Mouse (Mus musculus) midbrain, postnatal 0 days (tissue): ENCODE data around the gene Tfap2d. TPM values are rescaled to one million over a fixed set of nuclear protein-coding genes. Genes with fewer than 3 reads are reported as not detected.
A peak's percentile ranks its signal among the peaks of the same experiment; 100 is the strongest.

ENCODE experiments used
- ATAC-seq: fragments of 200-750 bp; cut with Nextera tagmentation; 2 replicates; pipeline ENCODE4 v1.8.0; 2017; ENCODE audit warnings: moderate number of reproducible peaks, mild to moderate bottlenecking, moderate TSS enrichment, moderate library complexity; ENCODE audit not compliant: low FRiP score
- DNase-seq: peaks from one replicate; pipeline ENCODE4 v3.0.0-alpha.2; 2015; ENCODE audit warnings: low spot score
- H3K27ac ChIP-seq: fragments of 300-500 bp; sonication (generic); 2 replicates; pipeline ENCODE4 v1.5.1; 2014; ENCODE audit warnings: low read depth, mild to moderate bottlenecking, low read length, mixed read lengths
- H3K27me3 ChIP-seq: fragments of 300-500 bp; sonication (generic); 2 replicates; pipeline ENCODE4 v1.6.1; 2014; ENCODE audit warnings: low read length, control low read depth, mixed read lengths; ENCODE audit not compliant: insufficient read depth
- H3K36me3 ChIP-seq: fragments of 300-500 bp; sonication (generic); 2 replicates; pipeline ENCODE4 v1.6.1; 2014; ENCODE audit warnings: low read length, control low read depth, mixed read lengths; ENCODE audit not compliant: insufficient read depth
- H3K4me1 ChIP-seq: fragments of 300-500 bp; sonication (generic); 2 replicates; pipeline ENCODE4 v1.6.1; 2014; ENCODE audit warnings: mild to moderate bottlenecking, control low read depth, antibody characterized with exemption, low read length, mixed read lengths; ENCODE audit not compliant: insufficient read depth
- H3K4me2 ChIP-seq: fragments of 300-500 bp; sonication (generic); 2 replicates; pipeline ENCODE4 v1.6.1; 2014; ENCODE audit warnings: low read depth, mild to moderate bottlenecking, low read length, mixed read lengths; ENCODE audit not compliant: poor library complexity, severe bottlenecking
- H3K4me3 ChIP-seq: fragments of 300-500 bp; sonication (generic); 2 replicates; pipeline ENCODE4 v1.5.1; 2014; ENCODE audit warnings: low read depth, mild to moderate bottlenecking, low read length, moderate library complexity
- H3K9ac ChIP-seq: fragments of 300-500 bp; sonication (generic); replicated peaks from 2 replicates; pipeline ENCODE4 v1.6.1; 2014; ENCODE audit warnings: mild to moderate bottlenecking, low read length, moderate library complexity, mixed read lengths; ENCODE audit not compliant: poor library complexity, severe bottlenecking
- H3K9me3 ChIP-seq: fragments of 300-500 bp; sonication (generic); 2 replicates; pipeline ENCODE4 v1.6.1; 2016; ENCODE audit warnings: low read length, control low read depth
- CTCF ChIP-seq: IDR thresholded peaks from 2 replicates; pipeline ENCODE4 v1.5.1; 2016; ENCODE audit warnings: antibody characterized with exemption, mild to moderate bottlenecking
- WGBS: fragments of 180-500 bp; shearing (Covaris S2); extraction: QIAGEN DNeasy Blood & Tissue Kit; methylation state at CpG from one replicate; pipeline ENCODE4 v1.1.7; 2014; 5-methylcytosine and 5-hydroxymethylcytosine counted together
- polyA plus RNA-seq: library from polyadenylated mRNA; unstranded; fragments of >200 nt; fragmentation: Nextera tagmentation; extraction: Ambion mirVana; gene quantifications from 2 replicates; pipeline ENCODE4 v1.2.1, GENCODE M21; 2015
- total RNA-seq: library from RNA; depleted of rRNA; stranded (reverse); fragments of >200 nt; gene quantifications from 2 replicates; pipeline ENCODE4 v1.2.3, GENCODE M21; 2014; rRNA removed

Tfap2d gene
- total and polyA plus RNA-seq, 2 experiments from 2014 or later: 54.9 to 74.2 TPM

GRCm38 (mm10) chr1:19211033-19211405, 108.2 kb downstream of the Tfap2d start:
- Histone ChIP-seq H3K9me3 (no peaks in the 10 kb centered on the region), H3K4me1 (no peaks in the 10 kb centered on the region), H3K36me3 (no peaks in the 10 kb centered on the region), H3K4me3 (peak overlapping the region; percentile 37), H3K9ac (peak overlapping the region; percentile 64; the same call in 1 of the 2 replicates), H3K4me2 (0 out of 2 replicates have a peak overlapping the region, but pooled peaks have one; percentile 15), H3K27ac (peak overlapping the region; percentile 69), H3K27me3 (peaks cover 64% of the 10 kb centered on the region)
- no peak for TF ChIP-seq CTCF
- WGBS: 2% methylated on average over 8 of the region's 8 CpGs
- DNase-seq: no peak
- no peak for ATAC-seq

DNA sequence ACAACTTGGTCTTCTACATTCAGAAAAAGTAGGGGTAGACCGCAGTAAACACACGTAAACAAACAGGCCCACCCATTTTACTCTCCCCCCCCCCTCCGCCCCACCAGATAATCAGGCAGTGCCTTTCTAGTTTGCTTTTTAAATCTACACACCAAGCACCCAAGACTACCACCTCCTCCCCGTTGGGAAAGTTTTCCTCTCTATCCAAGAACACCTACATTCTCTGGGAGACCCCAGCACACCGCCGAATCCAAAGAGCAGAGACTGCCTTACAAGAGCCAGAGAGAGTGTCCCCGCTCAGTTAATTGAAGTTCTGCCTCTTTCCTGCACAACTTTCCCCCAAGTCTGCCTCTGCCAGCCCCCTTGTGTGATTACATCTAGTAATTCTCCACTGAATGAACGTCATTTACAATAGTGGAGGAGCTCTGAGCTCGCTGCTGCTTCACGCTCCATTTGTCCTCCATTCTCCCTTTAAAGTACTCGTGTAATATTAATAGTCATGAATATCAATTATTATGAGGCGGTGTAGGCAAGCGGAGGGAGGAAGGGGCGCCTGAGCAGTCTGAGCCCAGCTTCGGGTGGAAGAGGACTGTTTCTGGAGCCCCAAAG, 108.8 kb downstream of the Tfap2d start:
- Histone ChIP-seq H3K27me3 (peaks cover 70% of the 10 kb centered on the region), H3K9ac (peak overlapping the region; percentile 64), H3K9me3 (no peaks in the 10 kb centered on the region), H3K36me3 (no peaks in the 10 kb centered on the region), H3K4me2 (peak overlapping the region; percentile 33; the same call in 1 of the 2 replicates), H3K4me3 (peak overlapping the region; percentile 37), H3K27ac (peak overlapping the region; percentile 48), H3K4me1 (no peaks in the 10 kb centered on the region)
- WGBS: 1% methylated on average over 15 of the region's 15 CpGs
- TF ChIP-seq CTCF: no peak
- DNase-seq: no peak
- no peak for ATAC-seq

GRCm38 (mm10) chr1:19212691-19213090, 109.9 kb downstream of the Tfap2d start:
- no peak for TF ChIP-seq CTCF
- ATAC-seq (no peak), DNase-seq (no peak)
- peak overlapping the region; percentile 37 for H3K4me3 ChIP-seq
- peak overlapping the region; percentile 44 for H3K9ac ChIP-seq
- H3K4me2 ChIP-seq: peak overlapping the region; percentile 26; the same call in 1 of the 2 replicates
- 1% methylated on average over 4 of the region's 4 CpGs for WGBS
- H3K27me3 ChIP-seq: peaks cover 75% of the 10 kb centered on the region
- no peaks in the 10 kb centered on the region for H3K4me1 ChIP-seq
- H3K9me3 ChIP-seq: no peaks in the 10 kb centered on the region
- peak overlapping the region; percentile 48 for H3K27ac ChIP-seq
- no peaks in the 10 kb centered on the region for H3K36me3 ChIP-seq

- no peak for ATAC-seq
- Histone ChIP-seq H3K4me2 (peak overlapping the region; percentile 26; the same call in 1 of the 2 replicates), H3K9ac (peak overlapping the region; percentile 44), H3K36me3 (no peaks in the 10 kb centered on the region), H3K4me1 (no peaks in the 10 kb centered on the region), H3K4me3 (peak overlapping the region; percentile 37), H3K9me3 (no peaks in the 10 kb centered on the region), H3K27ac (0 out of 2 replicates have a peak overlapping the region, but pooled peaks have one; percentile 51), H3K27me3 (peaks cover 79% of the 10 kb centered on the region)
- DNase-seq: no peak
- WGBS: 0% methylated on average over 4 of the region's 4 CpGs
- no peak for TF ChIP-seq CTCF
Observed at GRCm38 (mm10) chr1:19213171-19213570, 110.3 kb downstream of the Tfap2d start.

- peaks cover 80% of the 10 kb centered on the region for H3K27me3 ChIP-seq
- WGBS: under 1% methylated on average over 35 of the region's 36 CpGs
- no peak for TF ChIP-seq CTCF
- peak overlapping the region; percentile 26 for H3K4me2 ChIP-seq
- H3K36me3 ChIP-seq: no peaks in the 10 kb centered on the region
- DNase-seq (no peak), ATAC-seq (no peak)
- no peaks in the 10 kb centered on the region for H3K4me1 ChIP-seq
- H3K9me3 ChIP-seq: no peaks in the 10 kb centered on the region
- H3K4me3 ChIP-seq: peak overlapping the region; percentile 37
- H3K9ac ChIP-seq: peak overlapping the region; percentile 48
- H3K27ac ChIP-seq: peak overlapping the region; percentile 68
Observed at GRCm38 (mm10) chr1:19213851-19214395, 111.1 kb downstream of the Tfap2d start.

Other genes with a start within 250 kb of the Tfap2d start
- gene Tfap2b, start 105.9 kb downstream of the Tfap2d start, total RNA-seq: 86.4 and 104 TPM in 2 replicates
- gene Tfap2b, start 105.9 kb downstream of the Tfap2d start, polyA plus RNA-seq: 172 and 180 TPM in 2 replicates